Mouse (Mus musculus) embryonic facial prominence, embryonic 11.5 days (tissue): ENCODE data around the gene B4galt5. TPM values are rescaled to one million over a fixed set of nuclear protein-coding genes. Genes with fewer than 3 reads are reported as not detected.

Experiments
- ATAC-seq: fragments of 200-750 bp; cut with Nextera tagmentation; replicated peaks from 2 replicates; pipeline ENCODE4 v1.8.0; 2017; ENCODE audit warnings: low read depth; ENCODE audit not compliant: insufficient number of reproducible peaks, low FRiP score, low TSS enrichment
- DNase-seq: peaks from one replicate; pipeline ENCODE4 v3.0.0-alpha.2; 2015; ENCODE audit warnings: low spot score
- H3K27ac ChIP-seq: fragments of 300-500 bp; sonication (generic); replicated peaks from 2 replicates; pipeline ENCODE4 v1.5.1; 2014; ENCODE audit warnings: mild to moderate bottlenecking, low read depth, low read length, control low read depth
- H3K27me3 ChIP-seq: fragments of 300-500 bp; sonication (generic); 2 replicates; pipeline ENCODE4 v1.6.1; 2014; ENCODE audit warnings: mild to moderate bottlenecking, low read length, moderate library complexity, mixed read lengths; ENCODE audit not compliant: control insufficient read depth, insufficient read depth
- H3K36me3 ChIP-seq: fragments of 300-500 bp; sonication (generic); replicated peaks from 2 replicates; pipeline ENCODE4 v1.6.1; 2014; ENCODE audit warnings: low read depth, mild to moderate bottlenecking, low read length, moderate library complexity, mixed read lengths; ENCODE audit not compliant: control insufficient read depth, insufficient read depth
- H3K4me1 ChIP-seq: fragments of 300-500 bp; sonication (generic); 2 replicates; pipeline ENCODE4 v1.6.1; 2014; ENCODE audit warnings: low read length, mixed read lengths; ENCODE audit not compliant: control insufficient read depth, insufficient read depth
- H3K4me2 ChIP-seq: fragments of 300-500 bp; sonication (generic); 2 replicates; pipeline ENCODE4 v1.6.1; 2014; ENCODE audit warnings: low read depth, mild to moderate bottlenecking, control low read depth, low read length, moderate library complexity
- H3K4me3 ChIP-seq: fragments of 300-500 bp; sonication (generic); 2 replicates; pipeline ENCODE4 v1.5.1; 2014; ENCODE audit warnings: low read depth, low read length, control low read depth
- H3K9ac ChIP-seq: fragments of 300-500 bp; sonication (generic); replicated peaks from 2 replicates; pipeline ENCODE4 v1.6.1; 2014; ENCODE audit warnings: mild to moderate bottlenecking, control low read depth, low read length
- H3K9me3 ChIP-seq: fragments of 300-500 bp; sonication (generic); replicated peaks from 2 replicates; pipeline ENCODE4 v1.6.1; 2016; ENCODE audit warnings: mild to moderate bottlenecking, low read length, inconsistent platforms, mixed read lengths; ENCODE audit not compliant: control insufficient read depth
- WGBS: fragments of 180-500 bp; shearing (Covaris S2); extraction: QIAGEN DNeasy Blood & Tissue Kit; methylation state at CpG from one replicate; pipeline ENCODE4 v1.1.7; 2014; 5-methylcytosine and 5-hydroxymethylcytosine counted together
- polyA plus RNA-seq: library from polyadenylated mRNA; unstranded; fragments of >200 nt; fragmentation: Nextera tagmentation; extraction: Ambion mirVana; gene quantifications from 2 replicates; pipeline ENCODE4 v1.2.1, GENCODE M21; 2014

Gene B4galt5
- polyA plus RNA-seq, 1 experiment from 2014 or later, result 17.0 TPM

DNA sequence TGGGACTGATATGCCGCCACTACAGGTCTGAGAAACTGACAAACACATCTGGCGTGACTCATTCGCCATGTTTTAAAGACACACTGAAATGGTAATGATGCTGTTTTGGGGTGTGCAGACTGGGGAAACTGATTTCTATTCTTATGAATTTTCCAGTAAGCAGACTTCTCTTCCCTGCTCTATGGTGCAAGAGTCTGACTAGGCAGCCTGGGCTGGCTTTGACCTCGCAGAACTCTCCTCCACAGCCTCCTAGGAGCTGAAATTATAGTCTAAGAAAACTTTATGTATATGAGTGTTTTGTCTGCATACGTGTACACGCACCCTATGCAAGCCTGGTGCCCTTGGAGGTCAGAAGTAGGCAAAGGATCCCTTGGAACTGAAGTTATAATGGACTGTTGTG, 45.2 kb downstream of the B4galt5 start:
- no peaks in the 10 kb centered on the region for H3K9me3 ChIP-seq
- H3K4me2 ChIP-seq, result no peak overlapping the region
- no peak overlapping the region for H3K27ac ChIP-seq
- H3K9ac ChIP-seq, result no peak overlapping the region
- H3K27me3 ChIP-seq, result no peaks in the 10 kb centered on the region
- no peak overlapping the region for H3K4me3 ChIP-seq
- WGBS, result 89% methylated on average over 6 of the region's 6 CpGs
- H3K4me1 ChIP-seq, result no peaks in the 10 kb centered on the region
- DNase-seq (no peak), ATAC-seq (no peak)
- no peaks in the 10 kb centered on the region; the same call in 1 of the 2 replicates for H3K36me3 ChIP-seq

- no peaks in the 10 kb centered on the region; the same call in 1 of the 2 replicates for H3K36me3 ChIP-seq
- ATAC-seq, result no peak
These were observed 45.8 kb downstream of the B4galt5 start for GRCm38 (mm10) chr2:167303196-167303595.

GRCm38 (mm10) chr2:167302641-167303040, 46.3 kb downstream of the B4galt5 start:
- Histone ChIP-seq H3K4me2 (no peak overlapping the region), H3K36me3 (no peaks in the 10 kb centered on the region; the same call in 1 of the 2 replicates), H3K9ac (no peak overlapping the region), H3K4me1 (no peaks in the 10 kb centered on the region), H3K9me3 (no peaks in the 10 kb centered on the region), H3K27ac (no peak overlapping the region), H3K27me3 (no peaks in the 10 kb centered on the region), H3K4me3 (no peak overlapping the region)
- 83% methylated on average over 1 of the region's 1 CpGs for WGBS
- DNase-seq (no peak), ATAC-seq (no peak)

More at GRCm38 (mm10) chr2:167303196-167303595, 45.8 kb downstream of the B4galt5 start:
- no peaks in the 10 kb centered on the region for H3K4me1 ChIP-seq
- no peak overlapping the region for H3K9ac ChIP-seq
- WGBS, result 91% methylated on average over 8 of the region's 8 CpGs
- no peak overlapping the region for H3K27ac ChIP-seq
- DNase-seq, result no peak
- no peak overlapping the region for H3K4me3 ChIP-seq
- H3K9me3 ChIP-seq, result no peaks in the 10 kb centered on the region
- no peaks in the 10 kb centered on the region for H3K27me3 ChIP-seq
- H3K4me2 ChIP-seq, result no peak overlapping the region

DNA sequence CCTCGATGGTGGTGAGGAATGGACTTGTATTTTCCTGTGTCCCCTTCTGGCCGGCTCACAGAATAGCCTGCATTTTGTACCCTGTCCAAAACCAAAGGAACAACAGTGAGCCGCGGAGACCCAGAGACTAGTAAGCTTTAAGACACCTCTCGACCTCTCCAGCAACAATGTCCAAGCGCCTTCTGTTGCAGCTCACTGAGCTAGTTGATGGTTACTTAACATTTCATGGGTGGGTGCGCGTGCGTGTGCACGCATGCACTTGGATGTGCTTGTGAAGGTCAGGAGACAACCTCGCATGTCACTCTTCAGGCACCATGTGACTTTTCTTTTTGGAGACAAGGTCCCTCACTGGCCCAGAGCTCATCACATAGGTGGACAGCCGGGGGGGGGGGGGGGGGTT, 47.0 kb downstream of the B4galt5 start:
- DNase-seq, result no peak
- H3K36me3 ChIP-seq, result no peaks in the 10 kb centered on the region; the same call in 1 of the 2 replicates
- WGBS, result 92% methylated on average over 12 of the region's 12 CpGs

DNA sequence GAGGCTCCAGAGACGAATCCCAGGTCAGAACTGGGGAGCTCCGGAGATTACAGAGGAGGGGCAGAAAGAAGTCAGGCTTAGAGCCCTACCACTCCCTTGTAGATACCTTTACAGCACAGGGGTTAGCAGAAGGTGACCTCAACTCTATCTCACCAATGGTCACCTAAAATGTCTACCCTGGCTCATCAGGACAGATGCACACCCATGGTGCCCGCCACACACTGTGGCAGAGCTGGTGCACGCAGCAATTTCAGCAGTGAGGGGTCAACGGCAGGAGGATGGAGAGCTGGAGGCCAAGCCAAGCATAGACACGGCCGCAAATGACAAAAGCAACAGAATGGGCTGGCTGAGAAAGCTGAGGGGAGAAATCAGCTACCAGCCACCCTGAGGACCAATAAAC, 47.4 kb downstream of the B4galt5 start:
- ATAC-seq (no peak), DNase-seq (no peak)
- Histone ChIP-seq H3K9me3 (no peaks in the 10 kb centered on the region), H3K4me1 (no peaks in the 10 kb centered on the region), H3K36me3 (no peaks in the 10 kb centered on the region; the same call in 1 of the 2 replicates), H3K9ac (no peak overlapping the region), H3K4me3 (no peak overlapping the region), H3K27ac (no peak overlapping the region), H3K4me2 (no peak overlapping the region), H3K27me3 (no peaks in the 10 kb centered on the region)
- WGBS, result 95% methylated on average over 7 of the region's 7 CpGs

More for the DNA sequence above, 47.0 kb downstream of the B4galt5 start:
- no peak overlapping the region for H3K9ac ChIP-seq
- no peak overlapping the region for H3K27ac ChIP-seq
- H3K4me3 ChIP-seq, result no peak overlapping the region
- no peaks in the 10 kb centered on the region for H3K9me3 ChIP-seq
- ATAC-seq, result no peak
- no peak overlapping the region for H3K4me2 ChIP-seq
- no peaks in the 10 kb centered on the region for H3K4me1 ChIP-seq
- no peaks in the 10 kb centered on the region for H3K27me3 ChIP-seq

DNA sequence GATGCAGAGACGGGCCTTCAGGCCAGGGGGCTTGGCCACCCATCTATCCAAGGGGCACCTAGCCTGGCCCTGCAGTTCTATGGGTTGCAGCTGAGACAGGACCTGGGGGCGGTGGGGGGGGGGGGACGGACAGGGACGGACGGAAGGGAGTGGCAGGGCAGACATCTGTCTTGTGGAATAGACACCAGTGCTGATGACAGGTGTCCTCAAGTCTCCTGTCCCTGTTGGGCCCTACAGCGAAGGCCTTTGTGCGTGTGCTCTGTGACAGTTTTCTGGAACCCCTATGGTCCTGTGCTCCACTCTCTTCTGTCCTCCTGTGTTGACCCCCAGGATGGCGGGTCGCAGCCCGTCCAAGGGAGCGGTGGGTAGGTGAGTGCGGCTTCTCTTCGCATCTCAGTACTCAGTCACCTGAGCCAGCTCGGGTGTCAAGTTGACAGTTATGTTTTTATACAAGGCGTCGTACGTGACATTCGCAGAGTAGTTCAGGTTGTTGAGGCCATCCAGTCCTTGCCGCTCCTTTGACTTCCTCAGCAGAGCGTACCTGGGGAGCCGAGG, 48.0 kb downstream of the B4galt5 start:
- WGBS, result 85% methylated on average over 21 of the region's 21 CpGs
- H3K9me3 ChIP-seq, result no peaks in the 10 kb centered on the region
- no peak overlapping the region for H3K4me2 ChIP-seq
- H3K4me1 ChIP-seq, result no peaks in the 10 kb centered on the region
- no peak overlapping the region for H3K9ac ChIP-seq
- ATAC-seq (no peak), DNase-seq (no peak)
- no peak overlapping the region for H3K4me3 ChIP-seq
- H3K36me3 ChIP-seq, result no peaks in the 10 kb centered on the region; the same call in 1 of the 2 replicates
- H3K27ac ChIP-seq, result no peak overlapping the region
- no peaks in the 10 kb centered on the region for H3K27me3 ChIP-seq

DNA sequence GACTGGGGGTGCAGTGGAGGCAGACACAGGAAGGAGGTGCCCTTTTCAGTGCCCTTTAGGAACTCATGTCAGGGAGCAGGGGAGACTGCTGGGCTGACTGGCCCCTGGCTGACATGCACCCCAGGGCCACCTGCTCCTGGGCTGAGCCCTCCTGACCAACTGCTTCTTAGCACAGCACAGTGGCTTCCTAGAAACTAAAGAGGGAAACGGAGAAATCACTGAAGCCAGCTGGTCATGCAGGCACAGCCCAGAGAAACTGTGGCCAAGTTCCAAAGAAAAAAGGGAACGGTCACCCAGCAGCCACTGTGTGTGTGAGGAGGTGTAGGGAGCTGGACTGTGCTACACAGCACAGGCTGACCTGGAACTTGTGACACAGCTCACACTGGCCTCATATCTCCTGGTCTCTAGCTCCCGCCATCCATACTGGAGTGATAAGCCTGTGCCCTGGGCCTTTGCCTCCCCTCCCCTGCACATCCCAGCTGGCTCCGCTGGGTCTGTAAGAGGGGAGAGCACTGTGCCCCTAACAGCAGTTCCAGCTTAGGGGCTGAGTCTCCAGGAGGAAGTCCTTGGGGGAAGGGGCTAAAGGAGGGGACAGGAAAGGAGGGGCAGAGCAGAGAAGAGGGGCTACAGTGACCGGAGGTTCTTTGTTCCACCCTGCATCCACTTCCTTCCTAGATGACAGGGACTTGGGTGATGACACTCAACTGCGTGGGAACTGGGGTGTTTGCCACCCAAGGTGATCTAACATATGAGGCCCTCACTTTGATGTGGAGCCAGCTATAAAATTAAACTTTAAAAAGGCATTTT, 48.9 kb downstream of the B4galt5 start:
- WGBS, result 67% methylated on average over 6 of the region's 6 CpGs
- H3K9ac ChIP-seq, result no peak overlapping the region
- H3K4me3 ChIP-seq, result no peak overlapping the region
- H3K27ac ChIP-seq, result no peak overlapping the region
- no peak overlapping the region for H3K4me2 ChIP-seq
- H3K27me3 ChIP-seq, result no peaks in the 10 kb centered on the region
- no peak for DNase-seq
- no peaks in the 10 kb centered on the region for H3K9me3 ChIP-seq
- H3K4me1 ChIP-seq, result no peaks in the 10 kb centered on the region
- H3K36me3 ChIP-seq, result no peaks in the 10 kb centered on the region; the same call in 1 of the 2 replicates
- ATAC-seq, result no peak; the same call in 1 of the 2 replicates
